Mouse (Mus musculus): ENCODE measurements around the gene Arid1b. TPM values are rescaled to one million over a fixed set of nuclear protein-coding genes. Genes with fewer than 3 reads are reported as not detected.

The Arid1b gene
- total RNA-seq, 1 experiment: 9.2 TPM

DNA sequence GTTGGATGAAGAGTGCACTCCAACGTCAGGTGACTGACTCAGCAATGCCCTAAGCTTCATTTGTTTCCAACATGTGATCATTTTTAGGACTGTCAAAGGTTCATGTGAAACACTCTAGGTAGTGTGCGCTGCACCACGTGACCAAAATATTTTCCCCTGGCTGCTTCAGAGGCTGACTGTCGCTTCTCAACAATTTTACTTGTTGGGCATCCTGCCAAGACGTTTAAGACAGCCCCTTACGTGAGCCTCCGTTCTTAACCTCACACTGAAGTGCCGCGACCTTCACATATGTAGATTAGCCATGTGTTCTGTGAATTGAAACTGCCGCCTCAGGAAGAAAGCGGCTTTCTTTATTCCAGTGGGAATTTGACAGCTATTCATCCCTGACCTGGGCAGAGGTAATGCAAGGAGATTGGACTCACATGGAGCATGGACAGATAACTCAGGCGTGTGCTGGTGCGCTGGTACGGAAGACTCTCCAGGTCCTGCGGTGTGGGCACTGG, 13.1 kb downstream of the Arid1b start:
- H3K4me1 ChIP-seq (ENCODE audit: control insufficient read depth in 2 of 2, insufficient read depth in 2 of 2, low read length in 2 of 2, poor library complexity in 1 of 2): peaks cover 0 to 18% of the 10 kb centered on the region in 2 experiments; a peak in 2 of 4 replicates

DNA sequence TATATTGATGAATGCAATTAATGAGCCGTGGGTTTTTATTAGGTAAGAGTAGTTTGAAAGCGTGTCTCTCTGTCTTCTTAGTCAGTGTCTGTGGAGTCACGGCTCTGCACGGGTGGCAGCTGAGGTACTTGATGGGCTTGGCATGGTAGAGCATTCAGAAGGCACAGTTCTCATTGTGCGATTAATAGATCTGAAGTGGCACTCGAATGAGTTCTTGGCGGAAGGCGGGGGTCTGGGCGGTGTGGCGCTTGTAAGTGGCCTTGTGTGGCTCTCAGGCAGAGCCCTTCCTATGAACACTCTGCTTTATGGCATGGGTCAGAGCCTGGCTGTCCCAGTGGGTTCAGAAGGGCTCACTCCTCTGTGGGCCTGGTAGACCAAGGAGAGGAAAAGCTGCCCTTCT, 14.1 kb downstream of the Arid1b start:
- Histone ChIP-seq H3K36me3 (ENCODE audit: control insufficient read depth, insufficient read depth, low read length, poor library complexity, severe bottlenecking) (no peaks in the 10 kb centered on the region; the same call in 1 of the 2 replicates), H3K4me3 (ENCODE audit: insufficient read depth in 1 of 2, low read depth in 1 of 2, low read length in 2 of 2, poor library complexity in 1 of 2, severe bottlenecking in 1 of 2) (no peak overlapping the region), H3K4me1 (ENCODE audit: control insufficient read depth in 2 of 2, insufficient read depth in 2 of 2, low read length in 2 of 2, poor library complexity in 1 of 2) (peaks cover 2 to 21% of the 10 kb centered on the region in 2 experiments; a peak in 2 of 4 replicates), H3K27ac (ENCODE audit: insufficient read depth, low read depth, low read length, poor library complexity, severe bottlenecking) (no peak overlapping the region), H3K9me3 (ENCODE audit: control insufficient read depth, insufficient read depth, low read depth, low read length) (no peaks in the 10 kb centered on the region), H3K9ac (ENCODE audit: insufficient read depth, low read depth, low read length, poor library complexity, severe bottlenecking) (no peak overlapping the region)
- TF ChIP-seq CHD2 (IDR thresholded peaks at IDR 0.05; ENCODE audit: low read depth, low read length) (no peak), MAFK (IDR thresholded peaks at IDR 0.05; ENCODE audit: insufficient read depth, low read depth, low read length) (no peak), HCFC1 (IDR thresholded peaks at IDR 0.05; ENCODE audit: borderline replicate concordance, insufficient read depth, low read length) (no peak), ZC3H11A (IDR thresholded peaks at IDR 0.05; ENCODE audit: borderline replicate concordance, low read depth, low read length) (no peak), ZNF384 (IDR thresholded peaks at IDR 0.05; ENCODE audit: low read depth, low read length) (no peak)
- in situ Hi-C loops (cut with MboI; ENCODE audit: low sequenced_read_pairs in 2 of 2, unreplicated experiment in 2 of 2): no loop called here
- no peak for DNase-seq (ENCODE audit: low read depth, low spot score)

More for the DNA sequence above, 13.1 kb downstream of the Arid1b start:
- TF ChIP-seq ZNF384 (IDR thresholded peaks at IDR 0.05; ENCODE audit: low read depth, low read length): no peak
- TF ChIP-seq HCFC1 (IDR thresholded peaks at IDR 0.05; ENCODE audit: borderline replicate concordance, insufficient read depth, low read length): 0 out of 2 replicates have a peak, but pooled peaks have one; percentile 15
- peak; percentile 82 for TF ChIP-seq MAFK (IDR thresholded peaks at IDR 0.05; ENCODE audit: insufficient read depth, low read depth, low read length)
- no peak overlapping the region for H3K27ac ChIP-seq (ENCODE audit: insufficient read depth, low read depth, low read length, poor library complexity, severe bottlenecking)
- no peak for DNase-seq (ENCODE audit: low read depth, low spot score)
- H3K4me3 ChIP-seq (ENCODE audit: insufficient read depth in 1 of 2, low read depth in 1 of 2, low read length in 2 of 2, poor library complexity in 1 of 2, severe bottlenecking in 1 of 2): no peak overlapping the region
- in situ Hi-C loops (cut with MboI; ENCODE audit: low sequenced_read_pairs in 2 of 2, unreplicated experiment in 2 of 2): no loop called here
- H3K9ac ChIP-seq (ENCODE audit: insufficient read depth, low read depth, low read length, poor library complexity, severe bottlenecking): no peak overlapping the region
- no peaks in the 10 kb centered on the region; the same call in 1 of the 2 replicates for H3K36me3 ChIP-seq (ENCODE audit: control insufficient read depth, insufficient read depth, low read length, poor library complexity, severe bottlenecking)
- no peaks in the 10 kb centered on the region for H3K9me3 ChIP-seq (ENCODE audit: control insufficient read depth, insufficient read depth, low read depth, low read length)

DNA sequence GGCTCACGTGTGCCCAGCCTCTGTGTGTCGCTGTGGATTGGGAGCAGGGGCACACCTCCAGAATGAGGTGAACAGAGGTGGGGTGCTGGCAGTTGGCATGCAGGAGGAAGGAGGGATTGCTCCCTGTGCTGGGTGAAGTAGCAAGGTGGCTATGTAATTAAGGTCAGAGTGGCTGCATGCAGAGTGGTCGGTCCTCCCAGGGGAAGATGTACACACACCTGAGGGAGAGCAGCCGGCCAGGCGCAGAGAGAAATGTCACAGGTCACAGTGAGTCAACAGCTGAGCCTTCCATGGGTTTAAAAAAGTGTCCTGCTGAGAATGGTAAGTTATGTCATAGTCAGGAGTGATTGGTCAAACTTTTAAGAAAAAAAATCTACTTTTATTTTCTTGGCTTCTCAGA, 14.6 kb downstream of the Arid1b start:
- DNase-seq (ENCODE audit: low read depth, low spot score): no peak
- TF ChIP-seq ZC3H11A (IDR thresholded peaks at IDR 0.05; ENCODE audit: borderline replicate concordance, low read depth, low read length) (no peak), CHD2 (IDR thresholded peaks at IDR 0.05; ENCODE audit: low read depth, low read length) (no peak), MAFK (IDR thresholded peaks at IDR 0.05; ENCODE audit: insufficient read depth, low read depth, low read length) (no peak), HCFC1 (IDR thresholded peaks at IDR 0.05; ENCODE audit: borderline replicate concordance, insufficient read depth, low read length) (no peak), ZNF384 (IDR thresholded peaks at IDR 0.05; ENCODE audit: low read depth, low read length) (no peak)
- no peaks in the 10 kb centered on the region for H3K9me3 ChIP-seq (ENCODE audit: control insufficient read depth, insufficient read depth, low read depth, low read length)
- H3K36me3 ChIP-seq (ENCODE audit: control insufficient read depth, insufficient read depth, low read length, poor library complexity, severe bottlenecking): no peaks in the 10 kb centered on the region; the same call in 1 of the 2 replicates
- H3K27ac ChIP-seq (ENCODE audit: insufficient read depth, low read depth, low read length, poor library complexity, severe bottlenecking): no peak overlapping the region
- H3K4me1 ChIP-seq (ENCODE audit: control insufficient read depth in 2 of 2, insufficient read depth in 2 of 2, low read length in 2 of 2, poor library complexity in 1 of 2): peaks cover 2 to 21% of the 10 kb centered on the region in 2 experiments; a peak in 2 of 4 replicates
- H3K9ac ChIP-seq (ENCODE audit: insufficient read depth, low read depth, low read length, poor library complexity, severe bottlenecking): no peak overlapping the region
- H3K4me3 ChIP-seq (ENCODE audit: insufficient read depth in 1 of 2, low read depth in 1 of 2, low read length in 2 of 2, poor library complexity in 1 of 2, severe bottlenecking in 1 of 2): no peak overlapping the region
- in situ Hi-C loops (cut with MboI; ENCODE audit: low sequenced_read_pairs in 2 of 2, unreplicated experiment in 2 of 2): no loop called here

DNA sequence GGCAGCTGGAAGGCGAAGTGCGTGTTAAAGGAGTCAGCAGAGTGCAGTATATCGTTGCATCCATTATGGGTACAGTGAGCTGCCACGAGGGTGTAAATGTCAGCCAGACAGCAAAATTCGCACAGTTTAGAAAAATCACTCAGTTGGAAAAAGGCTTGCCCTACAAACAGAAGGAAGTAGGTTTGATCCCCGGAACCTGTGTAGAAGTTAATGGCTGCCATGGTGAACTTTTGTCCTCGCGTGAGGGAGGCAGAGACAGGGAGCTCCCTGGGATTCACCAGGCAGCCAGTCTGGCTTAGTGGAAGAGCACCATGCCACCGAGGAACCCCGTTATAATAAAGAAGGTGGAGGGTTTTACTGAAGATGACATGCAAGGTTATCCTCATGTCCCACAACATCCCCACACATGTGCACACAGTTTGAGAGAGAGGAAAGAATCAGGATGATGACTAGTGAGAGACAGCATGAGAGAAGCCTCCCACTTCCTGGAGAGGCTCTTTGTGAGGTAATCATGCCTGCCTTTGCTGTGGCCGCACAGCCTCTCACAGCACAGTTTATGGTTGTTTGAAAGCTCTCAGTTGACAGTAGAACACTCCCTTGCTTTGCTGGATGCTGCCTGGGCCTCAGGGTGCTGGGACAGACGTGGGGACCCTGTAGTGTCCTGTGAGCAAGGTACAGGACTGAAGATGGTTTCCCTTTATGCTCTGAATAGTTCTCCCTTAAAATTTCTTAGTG, 15.6 kb downstream of the Arid1b start:
- Histone ChIP-seq H3K4me1 (ENCODE audit: control insufficient read depth in 2 of 2, insufficient read depth in 2 of 2, low read length in 2 of 2, poor library complexity in 1 of 2) (peaks cover 2 to 28% of the 10 kb centered on the region in 2 experiments; a peak in 2 of 4 replicates), H3K4me3 (ENCODE audit: insufficient read depth in 1 of 2, low read depth in 1 of 2, low read length in 2 of 2, poor library complexity in 1 of 2, severe bottlenecking in 1 of 2) (no peak overlapping the region), H3K9ac (ENCODE audit: insufficient read depth, low read depth, low read length, poor library complexity, severe bottlenecking) (no peak overlapping the region), H3K9me3 (ENCODE audit: control insufficient read depth, insufficient read depth, low read depth, low read length) (no peaks in the 10 kb centered on the region), H3K36me3 (ENCODE audit: control insufficient read depth, insufficient read depth, low read length, poor library complexity, severe bottlenecking) (no peaks in the 10 kb centered on the region; the same call in 1 of the 2 replicates), H3K27ac (ENCODE audit: insufficient read depth, low read depth, low read length, poor library complexity, severe bottlenecking) (no peak overlapping the region)
- DNase-seq (ENCODE audit: low read depth, low spot score): no peak
- no peak for TF ChIP-seq ZNF384 (IDR thresholded peaks at IDR 0.05; ENCODE audit: low read depth, low read length)
- TF ChIP-seq HCFC1 (IDR thresholded peaks at IDR 0.05; ENCODE audit: borderline replicate concordance, insufficient read depth, low read length): no peak
- no peak for TF ChIP-seq ZC3H11A (IDR thresholded peaks at IDR 0.05; ENCODE audit: borderline replicate concordance, low read depth, low read length)
- no peak for TF ChIP-seq CHD2 (IDR thresholded peaks at IDR 0.05; ENCODE audit: low read depth, low read length)
- no peak for TF ChIP-seq MAFK (IDR thresholded peaks at IDR 0.05; ENCODE audit: insufficient read depth, low read depth, low read length)
- in situ Hi-C loops (cut with MboI; ENCODE audit: low sequenced_read_pairs in 2 of 2, unreplicated experiment in 2 of 2): no loop called here

Data from ES-E14 (cell line).